Mouse (Mus musculus) embryonic facial prominence, embryonic 15.5 days (tissue): ENCODE results near the gene Upk3a. TPM values are rescaled to one million over a fixed set of nuclear protein-coding genes. Genes with fewer than 3 reads are reported as not detected.

Experiments
- ATAC-seq: fragments of 200-750 bp; cut with Nextera tagmentation; 2 replicates; pipeline ENCODE4 v1.8.0; 2017; ENCODE audit warnings: low read depth, moderate TSS enrichment; ENCODE audit not compliant: insufficient number of reproducible peaks, low FRiP score, low TSS enrichment
- H3K27ac ChIP-seq: fragments of 300-500 bp; sonication (generic); replicated peaks from 2 replicates; pipeline ENCODE4 v1.5.1; 2015; ENCODE audit warnings: mild to moderate bottlenecking, inconsistent platforms
- H3K27me3 ChIP-seq: fragments of 300-500 bp; sonication (generic); 2 replicates; pipeline ENCODE4 v1.6.1; 2015; ENCODE audit warnings: inconsistent platforms
- H3K36me3 ChIP-seq: fragments of 300-500 bp; sonication (generic); 2 replicates; pipeline ENCODE4 v1.6.1; 2015; ENCODE audit warnings: mild to moderate bottlenecking, inconsistent platforms
- H3K4me1 ChIP-seq: fragments of 300-500 bp; sonication (generic); 2 replicates; pipeline ENCODE4 v1.6.1; 2015; ENCODE audit warnings: inconsistent platforms
- H3K4me2 ChIP-seq: fragments of 300-500 bp; sonication (generic); replicated peaks from 2 replicates; pipeline ENCODE4 v1.6.1; 2015; ENCODE audit warnings: mild to moderate bottlenecking, inconsistent platforms
- H3K4me3 ChIP-seq: fragments of 300-500 bp; sonication (generic); replicated peaks from 2 replicates; pipeline ENCODE4 v1.5.1; 2015; ENCODE audit warnings: mild to moderate bottlenecking, inconsistent platforms
- H3K9ac ChIP-seq: fragments of 300-500 bp; sonication (generic); 2 replicates; pipeline ENCODE4 v1.6.1; 2015; ENCODE audit warnings: inconsistent platforms
- H3K9me3 ChIP-seq: fragments of 300-500 bp; sonication (generic); replicated peaks from 2 replicates; pipeline ENCODE4 v1.6.1; 2016; ENCODE audit warnings: inconsistent platforms
- WGBS: fragments of 180-500 bp; shearing (Covaris S2); methylation state at CpG from one replicate; pipeline ENCODE4 v1.1.7; 2015; 5-methylcytosine and 5-hydroxymethylcytosine counted together
- polyA plus RNA-seq: library from polyadenylated mRNA; unstranded; fragments of >200 nt; fragmentation: Nextera tagmentation; extraction: Ambion mirVana; gene quantifications from 2 replicates; pipeline ENCODE4 v1.2.1, GENCODE M21; 2015

Gene Upk3a
- 6.2 and 18.2 TPM in 2 replicates for polyA plus RNA-seq

DNA sequence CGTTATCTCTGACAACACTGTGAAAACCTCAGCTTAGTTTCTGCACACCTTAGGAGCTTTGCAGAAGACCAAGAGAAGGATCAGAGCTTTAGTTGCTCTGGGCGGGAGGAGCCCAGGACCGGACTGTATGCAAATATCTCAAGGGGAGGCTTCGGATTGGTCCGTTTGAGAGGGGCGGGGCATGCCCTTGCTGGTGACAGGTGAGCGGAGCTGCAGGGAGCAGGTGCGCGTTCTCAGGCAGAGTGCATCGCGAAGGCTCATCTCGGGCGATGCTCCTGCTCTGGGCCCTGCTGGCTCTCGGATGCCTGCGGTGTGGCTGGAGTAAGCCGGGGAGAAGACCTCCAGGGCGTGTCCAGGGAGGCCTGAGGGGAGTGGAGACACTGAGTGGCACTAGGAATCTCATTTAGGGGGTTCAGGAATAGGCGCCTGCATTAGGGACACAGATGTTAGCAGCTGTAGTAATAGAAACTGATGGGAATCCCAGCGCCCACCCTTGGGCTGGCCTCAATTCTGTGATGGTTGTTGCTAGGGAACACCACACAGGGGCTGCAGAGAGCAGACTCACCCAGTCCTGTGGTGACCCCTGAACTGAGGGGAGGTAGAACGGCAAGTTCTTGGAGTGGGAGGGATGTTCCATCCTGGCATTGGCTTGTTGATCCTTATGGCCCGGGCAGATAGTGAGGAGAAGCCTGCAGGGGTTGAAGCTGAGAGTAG is at the start of gene Upk3a:
TSS of gene Upk3a (plus strand) at position 191 of the 714 bp plus-strand sequence.
- Histone ChIP-seq H3K4me3 (no peak within 1 kb of the TSS), H3K27ac (no peak within 1 kb of the TSS), H3K27me3 (peaks cover 14% of the 10 kb centered on the region), H3K4me2 (0 out of 2 replicates have a peak within 1 kb of the TSS, but pooled peaks have one; percentile 8), H3K36me3 (no peaks in the 10 kb centered on the region), H3K4me1 (peaks cover 15% of the 10 kb centered on the region), H3K9me3 (no peaks in the 10 kb centered on the region), H3K9ac (no peak within 1 kb of the TSS)
- WGBS, result 9% methylated on average over 21 of the region's 21 CpGs
- no peak for ATAC-seq

DNA sequence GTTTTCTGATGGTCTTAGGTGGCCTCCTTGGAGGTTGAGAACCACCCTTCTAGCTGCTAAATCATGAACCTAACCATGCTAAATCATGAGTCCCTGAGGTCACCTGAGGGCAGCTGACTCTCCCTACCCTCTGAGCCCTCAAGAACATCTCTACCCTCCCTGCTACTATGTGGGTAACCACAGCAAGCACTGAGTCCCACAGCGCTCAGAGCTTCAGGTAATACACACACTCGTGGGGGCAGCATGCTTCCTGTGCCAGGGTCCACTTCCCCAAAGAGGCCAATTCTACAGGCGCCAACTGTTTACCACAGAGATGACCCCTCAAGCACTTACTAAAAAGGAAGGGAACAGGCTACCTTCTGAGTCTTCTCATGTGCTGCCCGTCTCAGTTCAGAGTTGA is 48.4 kb upstream of the Upk3a start:
- H3K27me3 ChIP-seq, result no peaks in the 10 kb centered on the region
- no peak for ATAC-seq
- 85% methylated on average over 4 of the region's 4 CpGs for WGBS
- no peak overlapping the region for H3K9ac ChIP-seq
- no peaks in the 10 kb centered on the region for H3K36me3 ChIP-seq
- no peak overlapping the region for H3K4me2 ChIP-seq
- H3K27ac ChIP-seq, result no peak overlapping the region
- H3K4me3 ChIP-seq, result no peak overlapping the region
- H3K9me3 ChIP-seq, result no peaks in the 10 kb centered on the region
- peaks cover 6% of the 10 kb centered on the region; the same call in 1 of the 2 replicates for H3K4me1 ChIP-seq

DNA sequence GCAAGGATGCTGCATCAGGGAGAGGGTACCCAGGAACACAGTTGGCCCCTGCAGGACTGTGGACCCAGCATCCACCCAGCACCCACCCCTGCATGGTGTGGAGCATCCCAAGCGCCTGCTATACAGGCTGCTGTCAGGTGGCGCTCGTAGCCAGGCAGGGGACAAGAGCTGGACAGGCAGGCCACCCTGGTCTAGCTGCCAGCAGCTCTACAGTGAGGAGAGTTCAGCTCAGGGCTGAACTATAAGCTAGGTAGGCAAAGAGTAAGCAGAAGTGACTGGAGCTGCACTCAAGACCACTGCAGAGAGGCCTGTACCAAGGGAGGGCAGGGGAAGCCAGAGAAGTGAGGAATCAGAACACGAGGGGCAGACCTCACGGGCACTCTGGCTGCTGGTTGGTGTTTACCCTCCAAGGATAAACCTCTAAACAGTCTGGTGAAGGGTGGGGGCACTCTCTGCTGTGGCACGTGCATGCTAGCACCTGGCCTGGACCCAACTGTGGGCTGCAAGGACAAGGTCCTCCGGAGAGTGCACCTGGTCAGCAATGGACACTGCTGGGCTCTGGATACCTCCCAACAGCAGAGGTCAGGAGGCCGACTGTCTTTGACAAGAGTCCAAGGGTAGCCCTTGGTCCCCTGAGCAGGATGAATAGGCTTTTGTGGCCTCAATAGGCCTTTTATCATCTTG is 43.9 kb upstream of the Upk3a start:
- Histone ChIP-seq H3K27ac (no peak overlapping the region), H3K4me1 (peaks cover 6% of the 10 kb centered on the region; the same call in 1 of the 2 replicates), H3K4me2 (no peak overlapping the region), H3K4me3 (no peak overlapping the region), H3K27me3 (no peaks in the 10 kb centered on the region), H3K36me3 (no peaks in the 10 kb centered on the region), H3K9ac (no peak overlapping the region), H3K9me3 (no peaks in the 10 kb centered on the region)
- 59% methylated on average over 8 of the region's 8 CpGs for WGBS
- no peak for ATAC-seq

DNA sequence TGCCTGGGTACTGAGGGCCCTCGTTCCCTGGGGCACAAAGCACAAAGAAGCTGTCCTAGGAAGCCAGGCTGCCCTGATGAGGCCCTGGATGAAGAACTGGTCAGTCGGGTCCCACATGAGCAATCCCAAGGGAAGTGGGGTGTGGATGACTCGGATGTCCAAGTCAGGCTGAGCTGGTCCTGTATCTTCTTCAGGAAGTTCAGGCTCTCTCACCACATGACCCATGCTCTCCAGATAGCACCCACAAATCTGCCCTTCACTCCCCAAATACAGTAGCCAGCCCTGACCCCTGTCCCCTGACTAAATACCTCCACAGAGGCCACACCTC is 43.4 kb upstream of the Upk3a start:
- Histone ChIP-seq H3K9me3 (no peaks in the 10 kb centered on the region), H3K27ac (no peak overlapping the region), H3K4me1 (peaks cover 6% of the 10 kb centered on the region; the same call in 1 of the 2 replicates), H3K4me2 (no peak overlapping the region), H3K9ac (no peak overlapping the region), H3K27me3 (no peaks in the 10 kb centered on the region), H3K36me3 (no peaks in the 10 kb centered on the region), H3K4me3 (no peak overlapping the region)
- WGBS, result 34% methylated on average over 3 of the region's 3 CpGs
- ATAC-seq, result no peak

DNA sequence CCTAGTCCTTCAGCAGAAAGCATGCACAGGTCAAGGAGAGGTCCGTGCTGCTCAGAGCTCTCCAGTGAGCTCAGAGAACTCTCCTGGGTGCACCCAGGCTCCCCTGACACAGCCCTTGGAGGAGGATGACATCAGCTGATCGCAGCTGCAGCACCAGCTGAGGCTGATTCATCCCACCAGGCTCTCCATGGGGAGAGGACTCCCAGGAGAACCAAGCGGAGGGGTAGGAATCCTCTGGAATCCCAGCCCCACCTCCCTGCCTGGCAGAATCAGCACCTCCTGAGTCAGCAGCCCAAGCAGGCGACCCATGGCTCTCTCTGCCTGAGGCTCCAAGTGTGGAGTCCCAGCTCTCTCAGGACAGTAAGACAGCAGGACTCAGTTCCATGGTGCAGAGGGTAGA is 41.2 kb upstream of the Upk3a start:
- Histone ChIP-seq H3K9ac (no peak overlapping the region), H3K4me2 (no peak overlapping the region), H3K9me3 (no peaks in the 10 kb centered on the region), H3K4me1 (peaks cover 6% of the 10 kb centered on the region; the same call in 1 of the 2 replicates), H3K4me3 (no peak overlapping the region), H3K36me3 (no peaks in the 10 kb centered on the region), H3K27ac (no peak overlapping the region), H3K27me3 (no peaks in the 10 kb centered on the region)
- WGBS, result 24% methylated on average over 4 of the region's 4 CpGs
- 0 out of 2 replicates have a peak, but pooled peaks have one; percentile 17 for ATAC-seq

DNA sequence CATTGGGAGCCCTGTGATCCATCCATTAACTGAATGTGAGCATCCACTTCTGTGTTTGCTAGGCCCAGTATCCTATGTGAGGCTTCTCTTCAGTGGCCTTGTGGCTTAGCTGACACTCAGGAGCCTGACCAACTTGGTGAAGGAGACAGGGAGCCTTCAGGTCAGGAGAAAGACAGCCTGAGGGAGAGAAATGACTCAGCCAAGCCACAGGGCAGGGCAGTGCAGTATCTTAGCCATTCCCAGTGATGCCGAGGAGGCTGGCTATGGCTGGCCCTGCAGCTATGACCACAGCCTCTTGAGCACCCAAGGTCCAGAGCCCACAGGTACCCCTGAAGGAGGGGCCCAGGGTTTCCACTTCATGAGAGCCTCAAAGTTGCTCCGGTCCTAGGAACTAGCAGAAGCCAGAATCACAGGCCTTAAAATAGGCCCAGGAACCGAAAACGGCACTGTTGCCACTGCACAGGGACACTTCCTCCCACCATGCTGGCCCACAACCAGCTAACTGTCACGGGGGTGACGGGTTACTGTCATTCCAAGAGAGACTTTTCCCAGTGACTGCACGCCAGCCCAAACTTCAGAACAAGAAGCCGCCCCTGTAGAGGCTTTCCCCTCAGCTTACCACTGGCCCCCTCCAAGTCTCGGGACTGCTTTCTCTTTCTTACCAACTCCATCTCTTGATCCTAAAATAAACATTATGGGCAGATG is 35.2 kb upstream of the Upk3a start:
- no peak overlapping the region for H3K27ac ChIP-seq
- no peak overlapping the region for H3K4me3 ChIP-seq
- no peak for ATAC-seq
- no peak overlapping the region for H3K9ac ChIP-seq
- no peak overlapping the region for H3K4me2 ChIP-seq
- H3K27me3 ChIP-seq, result no peaks in the 10 kb centered on the region
- peaks cover 28% of the 10 kb centered on the region for H3K4me1 ChIP-seq
- 68% methylated on average over 9 of the region's 9 CpGs for WGBS
- no peaks in the 10 kb centered on the region for H3K9me3 ChIP-seq
- H3K36me3 ChIP-seq, result no peaks in the 10 kb centered on the region

DNA sequence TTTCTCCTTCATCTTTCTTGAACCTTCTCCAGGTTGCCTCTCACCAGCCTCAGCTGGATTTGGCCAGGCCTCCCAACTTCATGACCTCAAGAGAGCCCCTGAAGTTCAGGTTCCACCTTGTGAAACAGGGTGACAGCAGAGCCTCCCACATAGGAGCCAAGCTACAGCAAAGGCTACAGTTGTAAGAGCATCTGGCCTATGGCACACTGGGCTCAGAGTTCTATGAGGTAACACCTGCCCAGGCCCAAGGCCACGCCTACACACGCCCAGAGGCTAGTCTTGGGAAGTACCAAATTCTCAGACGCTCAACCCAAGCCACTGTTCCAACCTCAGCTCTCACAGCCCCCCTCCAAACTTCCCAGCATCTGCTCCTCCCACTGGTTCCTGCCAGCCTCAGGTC is 34.1 kb upstream of the Upk3a start:
- Histone ChIP-seq H3K4me3 (no peak overlapping the region), H3K27me3 (no peaks in the 10 kb centered on the region), H3K9me3 (no peaks in the 10 kb centered on the region), H3K9ac (no peak overlapping the region), H3K4me1 (peaks cover 33% of the 10 kb centered on the region), H3K27ac (no peak overlapping the region), H3K36me3 (no peaks in the 10 kb centered on the region), H3K4me2 (no peak overlapping the region)
- no peak for ATAC-seq
- WGBS, result 71% methylated on average over 3 of the region's 3 CpGs

DNA sequence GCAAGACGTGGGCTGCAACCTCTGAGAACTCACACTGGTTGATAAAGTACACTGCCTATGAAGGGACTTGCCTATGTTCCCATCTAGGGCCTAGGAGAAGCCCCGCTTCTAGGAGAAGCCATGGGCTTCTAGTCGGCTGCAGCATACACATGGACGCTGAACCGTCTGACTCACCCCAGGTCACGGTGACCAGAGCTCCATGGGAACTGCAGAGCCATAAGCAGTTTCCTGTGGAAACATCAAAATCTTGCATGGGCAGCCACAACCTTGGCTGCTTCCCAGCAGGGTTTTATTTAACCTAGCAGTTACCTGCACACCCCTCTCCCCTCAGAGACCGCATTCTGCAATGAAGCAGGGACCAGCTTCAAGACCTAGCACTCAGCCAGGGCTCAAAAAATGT is 33.2 kb upstream of the Upk3a start:
- no peaks in the 10 kb centered on the region for H3K36me3 ChIP-seq
- H3K4me1 ChIP-seq, result peaks cover 38% of the 10 kb centered on the region
- no peak overlapping the region for H3K4me3 ChIP-seq
- H3K9ac ChIP-seq, result no peak overlapping the region
- no peaks in the 10 kb centered on the region for H3K9me3 ChIP-seq
- no peak overlapping the region for H3K27ac ChIP-seq
- no peak overlapping the region for H3K4me2 ChIP-seq
- WGBS, result 82% methylated on average over 7 of the region's 7 CpGs
- H3K27me3 ChIP-seq, result no peaks in the 10 kb centered on the region
- ATAC-seq, result no peak

DNA sequence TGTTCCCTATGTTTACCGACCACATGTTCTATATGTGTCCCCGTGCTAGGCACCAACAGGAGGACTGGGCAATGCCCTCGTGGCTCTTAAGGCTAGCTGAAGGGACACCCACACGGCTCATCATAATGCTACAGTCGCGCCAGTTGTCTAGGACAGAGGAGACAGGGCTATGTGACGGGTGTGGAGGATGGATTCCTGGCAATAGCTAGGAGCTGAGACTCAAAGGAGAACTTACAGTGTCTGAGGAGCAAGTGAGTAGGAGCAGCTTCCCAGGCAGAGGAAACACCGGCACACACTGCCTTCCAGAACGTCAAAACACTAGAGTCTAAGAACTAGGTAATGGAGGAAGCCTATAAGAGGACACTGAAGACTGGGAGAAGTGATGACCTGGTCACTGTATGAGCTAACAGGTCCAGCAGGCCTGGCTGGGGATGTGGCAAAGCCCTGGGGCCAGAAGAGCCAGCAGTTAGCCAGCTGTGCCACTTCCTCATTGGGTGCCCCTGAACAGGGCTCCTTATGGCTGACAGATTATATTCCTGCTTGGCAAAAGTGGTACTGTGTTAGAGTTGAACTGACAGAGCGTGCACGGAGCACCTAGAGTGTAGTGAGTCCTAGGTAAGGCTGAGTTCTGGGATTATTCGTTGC is 31.3 kb upstream of the Upk3a start:
- Histone ChIP-seq H3K4me1 (peaks cover 42% of the 10 kb centered on the region), H3K36me3 (no peaks in the 10 kb centered on the region), H3K4me3 (no peak overlapping the region), H3K27me3 (no peaks in the 10 kb centered on the region), H3K27ac (no peak overlapping the region), H3K4me2 (no peak overlapping the region), H3K9ac (no peak overlapping the region), H3K9me3 (no peaks in the 10 kb centered on the region)
- ATAC-seq, result no peak
- WGBS, result 87% methylated on average over 12 of the region's 12 CpGs

DNA sequence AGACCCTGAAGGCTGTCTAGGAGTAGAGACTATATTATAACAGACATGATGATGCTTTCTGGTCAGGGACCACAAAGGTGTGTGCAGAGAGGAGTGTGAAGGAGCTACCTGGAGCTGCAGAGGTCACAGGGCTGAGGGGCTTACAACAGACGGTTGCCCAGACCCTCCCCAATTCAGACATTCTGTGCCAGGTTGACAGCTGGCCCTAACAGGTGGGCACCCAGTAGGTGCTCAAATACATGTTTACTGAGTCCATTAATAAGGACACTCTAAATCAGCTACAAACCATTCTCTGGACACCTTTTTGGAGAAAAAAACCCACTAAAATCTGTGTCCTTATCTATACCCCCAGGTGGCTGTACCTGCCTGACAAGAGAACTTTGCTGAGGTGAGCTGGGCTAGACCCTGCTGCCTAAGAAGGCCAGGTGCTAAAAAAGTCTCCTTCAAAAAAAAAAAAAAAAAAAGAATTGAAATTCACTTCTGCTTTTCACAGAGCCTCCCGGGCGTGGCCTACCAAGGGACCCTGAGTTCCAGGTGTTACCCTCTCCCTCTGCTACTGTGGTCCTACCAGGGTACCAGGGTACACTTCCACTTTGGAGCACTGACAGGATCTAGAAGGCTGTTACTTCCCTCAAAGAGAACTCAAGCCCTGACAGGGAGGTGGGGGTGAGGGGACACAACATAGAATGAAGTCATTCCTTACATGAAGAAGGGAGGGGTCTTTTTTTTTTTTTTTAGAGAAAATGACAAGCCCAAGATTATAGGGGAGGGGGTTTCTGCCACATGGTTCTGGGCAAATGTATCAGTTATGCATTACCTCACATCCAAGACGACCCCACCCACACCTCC is 30.5 kb upstream of the Upk3a start:
- Histone ChIP-seq H3K4me3 (peak overlapping the region; percentile 80), H3K27me3 (no peaks in the 10 kb centered on the region), H3K4me2 (peak overlapping the region; percentile 72), H3K9ac (peak overlapping the region; percentile 77; the same call in 1 of the 2 replicates), H3K36me3 (no peaks in the 10 kb centered on the region), H3K27ac (no peak overlapping the region), H3K4me1 (peaks cover 42% of the 10 kb centered on the region), H3K9me3 (no peaks in the 10 kb centered on the region)
- 58% methylated on average over 4 of the region's 4 CpGs for WGBS
- ATAC-seq, result no peak
